12 mouse cellular contexts compared by ENCODE assay signal in genomic region chr17:10529329-10529955, GRCm38 (mm10).
DNase-seq lines count a peak whose midpoint lies in the region; ATAC-seq lines count a peak whose summit lies in the region.
"Had no signal": no experiment of that assay in that cellular context is flagged by ENCODE, and none has a peak within 500 bp of the region (broad histone marks: within the 10 kb centered on the region; RNA-seq: fewer than 3 reads in every experiment).

No protein-coding gene starts in this region.

- peak; percentile 14 to 34 for DNase-seq in adrenal gland, adult (ENCODE audit: inconsistent age in 2 of 2, low spot score in 1 of 2)
- no peak for DNase-seq in adrenal gland, adult 8-10 months
- DNase-seq in kidney, postnatal 4 days, result peak; percentile 52 to 61
- peak; percentile 19 for DNase-seq in ovary, postnatal 36 days (ENCODE audit: low spot score)
- DNase-seq in ovary, adult 18-20 months (ENCODE audit: low spot score), result no peak
- peak; percentile 23 for DNase-seq in skeletal muscle tissue, adult 2 months (ENCODE audit: low read depth, low spot score)
- DNase-seq in layer of hippocampus, adult 11-12 months (ENCODE audit: low spot score), result no peak
- DNase-seq: retina, postnatal 1 day had no signal

- H3K9ac ChIP-seq in kidney, embryonic 15.5 days, result no peak overlapping the region
- H3K9ac ChIP-seq: embryonic facial prominence, embryonic 15.5 days; heart, embryonic 12.5 days had no signal

- ATAC-seq in kidney, embryonic 15.5 days (replicated peaks; ENCODE audit: low FRiP score), result no peak; the same call in 1 of the 2 replicates
- ATAC-seq: hindbrain, embryonic 16.5 days had no signal

- peaks cover 4% of the 10 kb centered on the region; the same call in 1 of the 2 replicates for H3K27me3 ChIP-seq in kidney, embryonic 15.5 days

- no peaks in the 10 kb centered on the region for H3K36me3 ChIP-seq in kidney, embryonic 15.5 days
- H3K36me3 ChIP-seq: embryonic facial prominence, embryonic 15.5 days; heart, embryonic 12.5 days had no signal

- H3K4me2 ChIP-seq in kidney, embryonic 15.5 days, result no peak overlapping the region
- H3K4me2 ChIP-seq: embryonic facial prominence, embryonic 15.5 days; heart, embryonic 12.5 days had no signal

- 41% methylated on average over 3 of the region's 3 CpGs for WGBS in kidney, embryonic 15.5 days

- no peak overlapping the region for H3K27ac ChIP-seq in kidney, embryonic 15.5 days
- H3K27ac ChIP-seq: embryonic facial prominence, embryonic 15.5 days had no signal

- no peaks in the 10 kb centered on the region for H3K9me3 ChIP-seq in kidney, embryonic 15.5 days (replicated peaks)
- H3K9me3 ChIP-seq: embryonic facial prominence, embryonic 15.5 days; heart, embryonic 12.5 days had no signal

- H3K4me1 ChIP-seq in kidney, embryonic 15.5 days, result no peaks in the 10 kb centered on the region

- H3K4me3 ChIP-seq in kidney, embryonic 15.5 days (replicated peaks), result no peak overlapping the region
- H3K4me3 ChIP-seq: embryonic facial prominence, embryonic 15.5 days; heart, embryonic 12.5 days had no signal

Comparison
In these comparisons a context has a peak if more than half of its experiments do, and no peak if none do; other contexts are left out.
1. DNase-seq: peak in adrenal gland, adult (2 of 2), kidney, postnatal 4 days (2 of 2), ovary, postnatal 36 days (single experiment) and skeletal muscle tissue, adult 2 months (single experiment); none in adrenal gland, adult 8-10 months (single experiment), ovary, adult 18-20 months (single experiment) and layer of hippocampus, adult 11-12 months (single experiment).